Mouse (Mus musculus): ENCODE data around the gene Trim63. TPM values are rescaled to one million over a fixed set of nuclear protein-coding genes. Genes with fewer than 3 reads are reported as not detected.
"Not testable (repeated sequence)": the region's sequence is repeated elsewhere in the genome, so short reads cannot be mapped to it uniquely, and the experiment has no call there.

The Trim63 gene
- polyA plus RNA-seq (2012; rRNA removed): 0.15 and 0.36 TPM in 2 replicates

- DNase-seq (ENCODE audit: extremely low spot score in 1 of 2, low spot score in 1 of 2): no peak
Measured at GRCm38 (mm10) chr4:134314876-134315275, at the start of gene Trim63. TSS of gene Trim63 (plus strand) at chr4:134315120.

GRCm38 (mm10) chr4:134265860-134266585 lies 48.9 kb upstream of the Trim63 start:
- no peak for DNase-seq (ENCODE audit: extremely low spot score in 1 of 2, low spot score in 1 of 2)

DNA sequence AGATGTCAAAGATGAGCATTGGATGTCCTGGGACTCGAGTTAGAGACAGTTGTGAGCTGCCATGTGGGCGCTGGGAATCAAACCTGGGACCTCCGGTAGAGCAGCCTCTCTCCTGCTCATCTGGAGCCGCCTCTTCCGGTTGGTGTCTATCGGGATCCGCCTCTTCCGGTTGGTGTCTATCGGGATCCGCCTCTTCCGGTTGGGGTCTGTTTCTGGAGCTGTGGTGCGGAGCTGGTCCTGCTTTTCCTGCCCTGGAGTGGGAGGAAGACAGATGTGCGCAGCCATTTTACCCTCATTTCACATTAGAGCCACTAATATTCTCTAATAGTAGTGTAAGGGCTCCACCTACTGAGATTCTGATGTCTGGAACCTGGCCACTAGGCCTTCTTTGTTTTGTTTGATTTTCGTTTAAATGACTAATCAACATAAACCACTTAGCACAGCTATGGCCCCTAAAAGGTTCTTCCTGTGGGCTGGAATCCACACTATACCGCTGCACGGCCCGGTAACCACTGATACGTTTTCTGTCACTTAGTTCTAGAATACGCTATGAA lies 46.7 kb upstream of the Trim63 start:
- DNase-seq (ENCODE audit: extremely low spot score in 1 of 2, low spot score in 1 of 2): no peak

- not testable (repeated sequence) for DNase-seq (ENCODE audit: extremely low spot score in 1 of 2, low spot score in 1 of 2)
Measured at GRCm38 (mm10) chr4:134269622-134270021, 45.3 kb upstream of the Trim63 start.

DNA sequence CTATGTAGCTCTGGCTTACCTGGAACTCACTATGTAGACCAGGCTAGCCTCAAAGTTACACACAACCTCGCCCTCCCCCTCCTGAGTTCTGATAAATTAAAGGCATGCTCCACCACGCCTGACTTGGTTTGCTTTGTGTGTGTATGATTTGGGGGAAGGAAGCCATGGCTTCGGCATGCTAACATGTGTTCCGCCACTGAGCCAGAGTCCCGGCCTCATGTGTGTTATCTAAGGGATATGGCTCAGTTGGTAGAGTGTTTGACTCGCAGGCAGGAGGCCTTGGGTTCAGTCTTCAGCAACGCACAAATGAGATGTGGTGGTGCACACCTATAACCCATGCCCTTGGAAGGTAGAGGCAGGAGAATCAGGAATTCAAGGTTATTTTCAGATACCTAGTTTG lies 42.9 kb upstream of the Trim63 start:
- no peak for DNase-seq (ENCODE audit: extremely low spot score in 1 of 2, low spot score in 1 of 2)

DNA sequence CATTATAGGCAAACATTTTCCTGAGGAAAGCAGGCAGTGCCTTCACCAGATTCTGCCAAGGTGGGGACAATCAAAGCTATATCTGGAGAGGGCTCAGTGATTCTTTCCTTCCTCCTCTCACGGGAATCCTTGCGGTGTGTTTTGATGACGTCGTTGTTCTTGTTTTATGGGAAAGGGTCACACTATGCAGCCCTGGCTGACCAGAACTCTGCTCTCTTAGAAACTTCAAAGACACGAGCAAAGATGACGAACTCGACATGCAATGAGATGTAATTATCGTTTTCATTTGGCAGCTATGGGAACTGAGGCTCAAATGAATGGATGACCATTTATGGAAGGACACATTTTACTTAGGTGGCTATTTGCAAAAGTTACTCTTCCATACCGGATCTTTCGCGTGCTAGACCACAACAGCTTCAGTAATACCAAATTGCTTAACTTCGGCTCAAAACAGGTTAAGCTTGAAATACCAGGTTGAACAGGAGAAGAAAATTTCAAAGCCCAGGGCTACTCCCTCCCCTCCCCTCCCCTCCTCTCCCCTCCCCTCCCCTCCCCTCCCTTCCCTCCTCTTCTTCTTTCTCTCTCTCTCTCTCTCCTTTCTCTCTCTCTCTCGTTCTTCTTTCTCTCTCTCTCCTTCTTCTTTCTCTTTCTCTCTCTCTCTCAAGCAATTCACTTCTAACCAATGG lies 42.0 kb upstream of the Trim63 start:
- no peak for DNase-seq (ENCODE audit: extremely low spot score in 1 of 2, low spot score in 1 of 2)

GRCm38 (mm10) chr4:134273417-134274345 lies 41.2 kb upstream of the Trim63 start:
- DNase-seq (ENCODE audit: extremely low spot score in 1 of 2, low spot score in 1 of 2): no peak

DNA sequence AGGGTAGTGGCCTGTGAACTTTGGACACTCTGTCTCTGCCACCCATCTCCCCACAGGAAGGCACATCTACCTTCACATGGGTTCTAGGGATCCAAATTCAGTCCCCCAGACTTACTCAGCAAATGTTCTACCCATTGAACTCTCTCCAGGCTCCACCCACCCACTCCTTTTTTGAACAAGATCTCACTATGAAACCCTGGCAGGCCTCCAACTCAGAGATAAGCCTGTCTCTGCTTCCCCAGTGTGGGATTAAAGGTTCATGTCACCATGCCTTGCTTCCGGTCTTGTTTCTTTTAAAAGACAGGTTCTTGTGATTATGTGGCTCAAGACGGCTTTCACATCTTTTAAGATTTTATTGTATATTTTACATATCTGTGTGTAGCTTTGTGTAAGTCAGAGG lies 30.0 kb upstream of the Trim63 start:
- no peak for DNase-seq (ENCODE audit: extremely low spot score in 1 of 2, low spot score in 1 of 2)

GRCm38 (mm10) chr4:134286226-134287167 lies 28.4 kb upstream of the Trim63 start:
- DNase-seq (ENCODE audit: extremely low spot score in 1 of 2, low spot score in 1 of 2): no peak

GRCm38 (mm10) chr4:134287168-134287564 lies 27.8 kb upstream of the Trim63 start:
- DNase-seq (ENCODE audit: extremely low spot score in 1 of 2, low spot score in 1 of 2): peak; percentile 84 to 96

DNA sequence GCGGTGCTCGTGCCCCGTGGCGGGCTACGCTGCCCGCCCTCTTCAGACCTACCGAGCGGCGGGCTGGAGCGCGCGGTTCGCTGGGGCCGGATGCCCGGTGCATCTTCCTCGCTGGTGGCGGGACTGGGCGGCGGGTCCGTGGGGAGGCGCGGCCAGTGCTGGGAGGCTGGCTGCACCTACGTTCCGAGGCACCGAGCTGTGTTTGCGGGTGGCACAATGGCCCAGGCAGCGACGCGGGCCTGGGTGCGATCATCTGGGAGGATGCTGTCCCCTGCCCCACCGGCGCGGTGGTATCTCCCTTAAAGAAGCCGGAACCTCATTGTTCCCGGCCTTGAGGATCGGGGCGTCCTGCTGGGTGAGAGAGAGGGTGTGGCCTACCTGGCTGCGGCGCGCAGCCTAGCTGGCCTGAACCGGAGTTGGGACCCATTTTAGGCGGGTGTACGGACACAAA lies 27.3 kb upstream of the Trim63 start, which contains the start of gene Pdik1l:
Gene Pdik1l, minus strand, starts transcription at position 321 of the 451 bp plus-strand sequence.
- peak; percentile 44 to 76 for DNase-seq (ENCODE audit: extremely low spot score in 1 of 2, low spot score in 1 of 2)

GRCm38 (mm10) chr4:134288397-134289256 lies 26.3 kb upstream of the Trim63 start:
- DNase-seq (ENCODE audit: extremely low spot score in 1 of 2, low spot score in 1 of 2): no peak

- peak in 1 of 2 experiments; percentile 79 for DNase-seq (ENCODE audit: extremely low spot score in 1 of 2, low spot score in 1 of 2)
Measured at GRCm38 (mm10) chr4:134292067-134292466, 22.9 kb upstream of the Trim63 start.

DNA sequence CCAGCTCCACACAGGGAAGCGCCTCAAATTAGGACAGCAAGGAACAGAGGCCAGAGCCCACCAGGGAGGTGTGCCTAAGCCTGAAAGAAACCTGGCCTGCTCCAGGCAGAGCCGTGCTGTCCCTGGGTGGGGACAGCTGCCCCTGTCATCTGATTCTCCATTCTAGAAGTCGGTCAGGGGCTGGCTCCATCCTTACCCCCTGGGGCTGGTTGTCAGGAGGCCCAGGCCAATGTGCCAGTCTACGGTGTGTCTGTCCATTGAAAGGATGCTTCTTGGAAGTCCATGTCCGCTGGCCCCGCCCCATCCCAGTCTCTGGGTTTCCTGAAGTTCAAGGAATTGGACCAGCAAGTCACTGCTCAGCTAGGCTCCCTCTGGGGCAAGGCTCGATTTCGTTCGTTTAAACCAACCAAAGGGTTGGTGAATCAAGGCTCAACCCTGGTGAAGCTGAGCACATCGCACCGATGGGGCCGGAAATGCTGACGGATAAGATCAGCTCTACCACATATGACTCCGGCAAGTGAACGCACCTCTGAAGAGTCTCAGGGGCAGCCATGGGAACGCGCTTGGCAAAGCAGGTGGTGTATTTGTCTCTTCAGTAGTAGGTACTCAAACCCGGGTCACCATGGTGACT lies 21.7 kb upstream of the Trim63 start:
- no peak for DNase-seq (ENCODE audit: extremely low spot score in 1 of 2, low spot score in 1 of 2)

DNA sequence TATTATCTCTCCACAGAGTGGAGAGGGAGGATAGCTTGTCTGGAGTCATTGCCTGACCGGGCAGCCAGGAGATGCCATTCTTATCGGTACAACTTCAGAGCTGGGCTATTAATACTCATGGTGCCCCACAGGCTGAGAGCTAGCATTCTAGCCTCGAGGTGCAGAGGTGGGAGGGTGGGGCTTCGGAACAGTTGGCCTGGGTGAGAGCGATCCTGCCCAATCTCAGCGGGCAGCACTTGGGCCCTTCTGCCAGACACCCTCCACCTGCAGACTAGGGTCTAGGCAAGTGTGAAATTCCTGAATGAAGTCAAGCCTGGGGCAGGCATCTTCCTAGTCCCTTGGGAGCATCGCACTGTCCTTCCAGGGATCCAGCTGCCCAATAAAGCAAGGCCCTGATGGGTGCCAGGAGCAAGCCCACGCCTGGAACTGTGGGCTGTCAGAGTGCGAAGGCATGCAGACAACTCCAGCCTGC lies 21.2 kb upstream of the Trim63 start:
- DNase-seq (ENCODE audit: extremely low spot score in 1 of 2, low spot score in 1 of 2): no peak

GRCm38 (mm10) chr4:134296096-134296495 lies 18.8 kb upstream of the Trim63 start:
- DNase-seq (ENCODE audit: extremely low spot score in 1 of 2, low spot score in 1 of 2): not testable (repeated sequence)

- no peak for DNase-seq (ENCODE audit: extremely low spot score in 1 of 2, low spot score in 1 of 2)
Measured at GRCm38 (mm10) chr4:134296523-134296922, 18.4 kb upstream of the Trim63 start.

DNA sequence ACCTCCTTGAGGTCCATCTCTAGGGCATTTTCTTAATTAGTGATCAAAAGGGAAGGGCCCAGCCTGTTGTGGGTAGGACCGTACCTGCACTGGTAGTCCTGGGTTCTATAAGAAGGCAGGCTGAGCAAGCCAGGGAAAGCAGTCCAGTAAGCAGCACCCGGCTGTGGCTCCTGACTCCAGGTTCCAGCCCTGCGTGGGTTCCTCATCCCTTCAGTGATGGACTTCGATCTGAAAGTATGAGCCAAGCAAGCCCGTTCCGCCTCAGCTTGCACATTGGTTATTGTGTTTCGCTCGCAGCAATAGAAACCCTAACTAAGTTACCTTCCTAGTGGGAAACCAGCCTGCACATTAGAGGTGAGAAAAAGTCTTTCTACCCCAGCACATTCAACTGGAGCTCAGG lies 17.6 kb upstream of the Trim63 start:
- DNase-seq (ENCODE audit: extremely low spot score in 1 of 2, low spot score in 1 of 2): no peak
